Mouse (Mus musculus): ENCODE data around the gene Gtf2f1. TPM values are rescaled to one million over a fixed set of nuclear protein-coding genes. Genes with fewer than 3 reads are reported as not detected.
A peak's percentile ranks its signal among the peaks of the same experiment; 100 is the strongest.

Gtf2f1 gene
- polyA plus RNA-seq, 1 experiment from 2014 or later, result 154 TPM

GRCm38 (mm10) chr17:56990966-56991365 lies 20.1 kb downstream of the Gtf2f1 start:
- Histone ChIP-seq H3K79me2 (ENCODE audit: inconsistent target) (peaks cover 17% of the 10 kb centered on the region), H3K27ac (no peak overlapping the region), H3K4me3 (ENCODE audit: inconsistent target) (peak overlapping the region; percentile 91), H3K36me3 (ENCODE audit: inconsistent target) (peaks cover 32% of the 10 kb centered on the region; the same call in 1 of the 2 replicates)
- 100% methylated on average over 2 of the region's 2 CpGs for WGBS (ENCODE audit: missing documents)

GRCm38 (mm10) chr17:56990115-56990746 lies 20.9 kb downstream of the Gtf2f1 start, which contains the start of gene Clpp:
Gene Clpp (plus strand): TSS chr17:56990305.
- Histone ChIP-seq H3K36me3 (ENCODE audit: inconsistent target) (peaks cover 25% of the 10 kb centered on the region; the same call in 1 of the 2 replicates), H3K79me2 (ENCODE audit: inconsistent target) (peaks cover 17% of the 10 kb centered on the region), H3K27ac (peak within 1 kb of the TSS; percentile 58), H3K4me3 (ENCODE audit: inconsistent target) (peak within 1 kb of the TSS; percentile 91)
- under 1% methylated on average over 52 of the region's 52 CpGs for WGBS (ENCODE audit: missing documents)

- 1% methylated on average over 25 of the region's 25 CpGs for WGBS (ENCODE audit: missing documents)
- Histone ChIP-seq H3K27ac (peak overlapping the region; percentile 58), H3K79me2 (ENCODE audit: inconsistent target) (peaks cover 17% of the 10 kb centered on the region)
These were observed 21.5 kb downstream of the Gtf2f1 start for GRCm38 (mm10) chr17:56989467-56990114.

GRCm38 (mm10) chr17:56988921-56989430 lies 22.1 kb downstream of the Gtf2f1 start:
- H3K27ac ChIP-seq, result no peak overlapping the region
- peak overlapping the region; percentile 91 for H3K4me3 ChIP-seq (ENCODE audit: inconsistent target)

More at GRCm38 (mm10) chr17:56989467-56990114, 21.5 kb downstream of the Gtf2f1 start:
- Histone ChIP-seq H3K36me3 (ENCODE audit: inconsistent target) (peaks cover 20% of the 10 kb centered on the region; the same call in 1 of the 2 replicates), H3K4me3 (ENCODE audit: inconsistent target) (peak overlapping the region; percentile 91)

GRCm38 (mm10) chr17:56988441-56988840 lies 22.6 kb downstream of the Gtf2f1 start:
- Histone ChIP-seq H3K36me3 (ENCODE audit: inconsistent target) (peaks cover 10% of the 10 kb centered on the region; the same call in 1 of the 2 replicates), H3K27ac (no peak overlapping the region), H3K4me3 (ENCODE audit: inconsistent target) (no peak overlapping the region), H3K79me2 (ENCODE audit: inconsistent target) (peaks cover 17% of the 10 kb centered on the region)
- WGBS (ENCODE audit: missing documents), result 78% methylated on average over 7 of the region's 7 CpGs

More at GRCm38 (mm10) chr17:56988921-56989430, 22.1 kb downstream of the Gtf2f1 start:
- 63% methylated on average over 7 of the region's 7 CpGs for WGBS (ENCODE audit: missing documents)
- Histone ChIP-seq H3K79me2 (ENCODE audit: inconsistent target) (peaks cover 17% of the 10 kb centered on the region), H3K36me3 (ENCODE audit: inconsistent target) (peaks cover 15% of the 10 kb centered on the region; the same call in 1 of the 2 replicates)

- WGBS (ENCODE audit: missing documents), result 80% methylated on average over 3 of the region's 3 CpGs
- Histone ChIP-seq H3K27ac (no peak overlapping the region), H3K36me3 (ENCODE audit: inconsistent target) (no peaks in the 10 kb centered on the region), H3K79me2 (ENCODE audit: inconsistent target) (peaks cover 11% of the 10 kb centered on the region), H3K4me3 (ENCODE audit: inconsistent target) (no peak overlapping the region)
These were observed 24.8 kb downstream of the Gtf2f1 start for GRCm38 (mm10) chr17:56986105-56986805.

- no peak overlapping the region for H3K4me3 ChIP-seq (ENCODE audit: inconsistent target)
- 88% methylated on average over 3 of the region's 3 CpGs for WGBS (ENCODE audit: missing documents)
- H3K27ac ChIP-seq, result no peak overlapping the region
- H3K36me3 ChIP-seq (ENCODE audit: inconsistent target), result no peaks in the 10 kb centered on the region
- peaks cover 5% of the 10 kb centered on the region for H3K79me2 ChIP-seq (ENCODE audit: inconsistent target)
These were observed 25.4 kb downstream of the Gtf2f1 start for GRCm38 (mm10) chr17:56985656-56986055.

GRCm38 (mm10) chr17:56984886-56985285 lies 26.2 kb downstream of the Gtf2f1 start:
- Histone ChIP-seq H3K27ac (no peak overlapping the region), H3K4me3 (ENCODE audit: inconsistent target) (no peak overlapping the region), H3K36me3 (ENCODE audit: inconsistent target) (no peaks in the 10 kb centered on the region), H3K79me2 (ENCODE audit: inconsistent target) (no peaks in the 10 kb centered on the region)
- 77% methylated on average over 9 of the region's 9 CpGs for WGBS (ENCODE audit: missing documents)

GRCm38 (mm10) chr17:56982013-56982412 lies 29.1 kb downstream of the Gtf2f1 start, which contains the start of gene Acer1:
Gene Acer1 (minus strand): TSS chr17:56982126.
- Histone ChIP-seq H3K27ac (no peak within 1 kb of the TSS), H3K4me3 (ENCODE audit: inconsistent target) (no peak within 1 kb of the TSS), H3K79me2 (ENCODE audit: inconsistent target) (no peaks in the 10 kb centered on the region), H3K36me3 (ENCODE audit: inconsistent target) (no peaks in the 10 kb centered on the region)
- 95% methylated on average over 5 of the region's 5 CpGs for WGBS (ENCODE audit: missing documents)

GRCm38 (mm10) chr17:56981049-56981448 lies 30.0 kb downstream of the Gtf2f1 start:
- WGBS (ENCODE audit: missing documents), result 85% methylated on average over 7 of the region's 7 CpGs
- no peak overlapping the region for H3K4me3 ChIP-seq (ENCODE audit: inconsistent target)
- no peaks in the 10 kb centered on the region for H3K36me3 ChIP-seq (ENCODE audit: inconsistent target)
- H3K27ac ChIP-seq, result no peak overlapping the region
- no peaks in the 10 kb centered on the region for H3K79me2 ChIP-seq (ENCODE audit: inconsistent target)

GRCm38 (mm10) chr17:56979524-56979923 lies 31.6 kb downstream of the Gtf2f1 start:
- H3K79me2 ChIP-seq (ENCODE audit: inconsistent target), result no peaks in the 10 kb centered on the region
- H3K4me3 ChIP-seq (ENCODE audit: inconsistent target), result no peak overlapping the region
- no peak overlapping the region for H3K27ac ChIP-seq
- no peaks in the 10 kb centered on the region for H3K36me3 ChIP-seq (ENCODE audit: inconsistent target)
- WGBS (ENCODE audit: missing documents), result 55% methylated on average over 3 of the region's 8 CpGs

- Histone ChIP-seq H3K36me3 (ENCODE audit: inconsistent target) (no peaks in the 10 kb centered on the region), H3K4me3 (ENCODE audit: inconsistent target) (no peak overlapping the region), H3K27ac (no peak overlapping the region), H3K79me2 (ENCODE audit: inconsistent target) (no peaks in the 10 kb centered on the region)
- whole genome bisulfite sequencing (ENCODE audit: missing documents), result 91% methylated on average over 8 of the region's 8 CpGs
These were observed 34.3 kb downstream of the Gtf2f1 start for GRCm38 (mm10) chr17:56976531-56977390.

GRCm38 (mm10) chr17:56975391-56975790 lies 35.7 kb downstream of the Gtf2f1 start:
- no peaks in the 10 kb centered on the region for H3K36me3 ChIP-seq (ENCODE audit: inconsistent target)
- H3K27ac ChIP-seq, result no peak overlapping the region
- WGBS (ENCODE audit: missing documents), result 92% methylated on average over 3 of the region's 3 CpGs
- H3K79me2 ChIP-seq (ENCODE audit: inconsistent target), result no peaks in the 10 kb centered on the region
- no peak overlapping the region for H3K4me3 ChIP-seq (ENCODE audit: inconsistent target)
